Mouse (Mus musculus): ENCODE data around the gene Gabarap. TPM values are rescaled to one million over a fixed set of nuclear protein-coding genes. Genes with fewer than 3 reads are reported as not detected.
"Not testable (repeated sequence)": the region's sequence is repeated elsewhere in the genome, so short reads cannot be mapped to it uniquely, and the experiment has no call there.

Gene Gabarap
- 244 to 340 TPM (median 296 TPM) in 3 replicates for total RNA-seq (2017)

- peak; percentile 64 for ATAC-seq (replicated peaks; ENCODE audit: insufficient number of reproducible peaks, low FRiP score, low TSS enrichment, poor library complexity, severe bottlenecking)
Measured at GRCm38 (mm10) chr11:69990850-69991691, at the start of gene Gabarap. TSS of gene Gabarap (plus strand) at chr11:69991143.

- ATAC-seq (replicated peaks; ENCODE audit: insufficient number of reproducible peaks, low FRiP score, low TSS enrichment, poor library complexity, severe bottlenecking), result no peak
Measured at GRCm38 (mm10) chr11:69945216-69945615, 45.7 kb upstream of the Gabarap start.

GRCm38 (mm10) chr11:69945997-69946891 lies 44.7 kb upstream of the Gabarap start:
- ATAC-seq (replicated peaks; ENCODE audit: insufficient number of reproducible peaks, low FRiP score, low TSS enrichment, poor library complexity, severe bottlenecking), result no peak

- no peak for ATAC-seq (replicated peaks; ENCODE audit: insufficient number of reproducible peaks, low FRiP score, low TSS enrichment, poor library complexity, severe bottlenecking)
Measured at GRCm38 (mm10) chr11:69947337-69948065, 43.4 kb upstream of the Gabarap start.

GRCm38 (mm10) chr11:69948066-69948762 lies 42.7 kb upstream of the Gabarap start, which contains the start of gene Slc2a4:
TSS of gene Slc2a4 (minus strand) at chr11:69948188.
- ATAC-seq (replicated peaks; ENCODE audit: insufficient number of reproducible peaks, low FRiP score, low TSS enrichment, poor library complexity, severe bottlenecking), result peak; percentile 71

- ATAC-seq (replicated peaks; ENCODE audit: insufficient number of reproducible peaks, low FRiP score, low TSS enrichment, poor library complexity, severe bottlenecking), result peak; percentile 80
Measured at GRCm38 (mm10) chr11:69948763-69949150, 42.2 kb upstream of the Gabarap start.

GRCm38 (mm10) chr11:69950807-69951459 lies 40.0 kb upstream of the Gabarap start:
- ATAC-seq (replicated peaks; ENCODE audit: insufficient number of reproducible peaks, low FRiP score, low TSS enrichment, poor library complexity, severe bottlenecking), result no peak

GRCm38 (mm10) chr11:69952274-69952673 lies 38.7 kb upstream of the Gabarap start:
- no peak for ATAC-seq (replicated peaks; ENCODE audit: insufficient number of reproducible peaks, low FRiP score, low TSS enrichment, poor library complexity, severe bottlenecking)

GRCm38 (mm10) chr11:69953267-69953915 lies 37.6 kb upstream of the Gabarap start:
- ATAC-seq (replicated peaks; ENCODE audit: insufficient number of reproducible peaks, low FRiP score, low TSS enrichment, poor library complexity, severe bottlenecking), result no peak

- ATAC-seq (replicated peaks; ENCODE audit: insufficient number of reproducible peaks, low FRiP score, low TSS enrichment, poor library complexity, severe bottlenecking), result not testable (repeated sequence)
Measured at GRCm38 (mm10) chr11:69955618-69956017, 35.3 kb upstream of the Gabarap start.

- ATAC-seq (replicated peaks; ENCODE audit: insufficient number of reproducible peaks, low FRiP score, low TSS enrichment, poor library complexity, severe bottlenecking), result no peak
Measured at GRCm38 (mm10) chr11:69956218-69956617, 34.7 kb upstream of the Gabarap start.

- no peak for ATAC-seq (replicated peaks; ENCODE audit: insufficient number of reproducible peaks, low FRiP score, low TSS enrichment, poor library complexity, severe bottlenecking)
Measured at GRCm38 (mm10) chr11:69960616-69961015, 30.3 kb upstream of the Gabarap start.

GRCm38 (mm10) chr11:69961841-69962240 lies 29.1 kb upstream of the Gabarap start:
- ATAC-seq (replicated peaks; ENCODE audit: insufficient number of reproducible peaks, low FRiP score, low TSS enrichment, poor library complexity, severe bottlenecking), result 0 out of 2 replicates have a peak, but pooled peaks have one; percentile 14

GRCm38 (mm10) chr11:69964650-69965270 lies 26.2 kb upstream of the Gabarap start, which contains the start of gene Cldn7:
TSS of gene Cldn7 (plus strand) at chr11:69964779.
- ATAC-seq (replicated peaks; ENCODE audit: insufficient number of reproducible peaks, low FRiP score, low TSS enrichment, poor library complexity, severe bottlenecking), result no peak

- ATAC-seq (replicated peaks; ENCODE audit: insufficient number of reproducible peaks, low FRiP score, low TSS enrichment, poor library complexity, severe bottlenecking), result no peak
Measured at GRCm38 (mm10) chr11:69965271-69966005, 25.5 kb upstream of the Gabarap start.
